Mouse (Mus musculus): Measurements from ENCODE around the gene Klk12. TPM values are rescaled to one million over a fixed set of nuclear protein-coding genes. Genes with fewer than 3 reads are reported as not detected.

Klk12 gene
- polyA plus RNA-seq (2015; fragmentation: Illumina TruSeq; extraction: RNeasy Lipid Tissue Mini Kit (QIAGEN cat#74804); ENCODE audit: insufficient read depth, low replicate concordance): not detected

GRCm38 (mm10) chr7:43768597-43768996 is at the start of gene Klk12:
Klk12 (plus strand) TSS chr7:43768897.

DNA sequence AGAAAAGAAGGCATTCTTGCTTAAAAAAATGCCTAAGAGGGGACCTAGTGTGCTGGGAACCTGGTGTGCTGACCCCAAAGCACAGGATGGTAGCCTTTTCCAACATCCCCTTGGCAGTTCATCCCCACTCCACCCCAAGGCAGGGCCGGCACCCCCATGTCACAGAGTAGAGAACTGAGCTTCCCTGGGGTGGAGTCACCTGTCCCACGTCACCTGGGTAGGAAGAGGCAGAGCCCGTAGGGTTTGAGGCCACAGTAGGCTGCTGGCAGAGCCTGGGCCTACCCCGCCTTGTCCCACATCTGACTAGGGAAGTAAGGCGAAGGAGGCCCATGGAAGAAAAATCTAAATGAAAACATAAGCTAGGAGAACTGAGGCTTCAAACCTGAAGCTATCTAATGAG is 5.7 kb downstream of the Klk12 start, which contains the start of gene Klk11:
TSS of gene Klk11 (plus strand) at position 241 of the 400 bp plus-strand sequence.

GRCm38 (mm10) chr7:43780746-43781145 is 12.0 kb downstream of the Klk12 start, which contains the start of gene Klk10:
Klk10 (plus strand) TSS chr7:43781035.

GRCm38 (mm10) chr7:43791591-43791990 is 22.9 kb downstream of the Klk12 start, which contains the start of gene Klk9:
Klk9 (plus strand) TSS chr7:43791891.

DNA sequence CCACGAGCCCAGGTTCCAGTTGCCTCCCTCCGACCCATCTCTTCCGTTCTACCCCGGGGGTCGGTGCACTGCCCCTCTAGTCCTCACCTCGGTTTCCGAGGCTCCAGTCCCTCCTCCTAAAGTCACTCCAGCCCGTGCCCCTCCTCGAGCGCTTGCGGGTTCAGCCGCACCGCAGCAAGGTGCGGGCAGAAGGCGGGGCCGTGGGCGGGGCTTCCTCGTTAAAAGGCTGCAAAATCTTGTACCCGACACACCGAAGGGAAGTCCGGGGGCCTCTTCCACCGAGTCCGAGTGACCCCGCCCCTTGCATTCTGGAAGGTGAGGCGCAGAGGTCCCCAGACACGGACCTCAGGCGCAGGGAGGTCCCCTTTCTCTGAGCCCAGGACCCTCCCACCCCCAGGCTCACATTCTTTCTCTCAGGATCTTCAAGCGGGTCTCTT is 28.7 kb downstream of the Klk12 start, which contains the start of gene Klk8:
TSS of gene Klk8 (plus strand) at position 245 of the 437 bp plus-strand sequence.

DNA sequence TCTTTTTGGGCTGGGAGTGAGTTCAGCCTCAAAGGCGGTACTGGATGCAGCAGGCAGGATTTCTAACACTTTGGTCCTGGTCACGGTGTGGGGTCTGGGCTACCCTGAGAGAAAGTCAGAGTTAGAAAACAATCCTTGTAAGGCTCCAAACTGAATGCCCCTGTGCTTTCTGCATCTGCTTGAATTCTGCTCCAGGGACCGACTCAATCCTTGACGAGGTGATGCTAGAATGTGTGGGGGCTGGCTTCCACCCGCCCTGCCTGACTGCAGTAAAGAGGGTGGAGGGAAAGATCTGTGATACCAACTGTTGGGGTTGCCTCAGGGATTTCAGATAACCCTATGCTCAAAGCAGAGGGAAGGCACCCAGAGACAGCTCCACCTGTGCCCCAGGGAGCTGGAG is 42.3 kb downstream of the Klk12 start, which contains the start of gene Klk7:
TSS of gene Klk7 (plus strand) at position 301 of the 400 bp plus-strand sequence.

Other genes with a start within 250 kb of the Klk12 start
- gene Cd33, start 224.5 kb upstream of the Klk12 start, polyA plus RNA-seq (2015; fragmentation: Illumina TruSeq; extraction: RNeasy Lipid Tissue Mini Kit (QIAGEN cat#74804); ENCODE audit: insufficient read depth, low replicate concordance): 36.3 TPM
- gene Zfp658, start 206.6 kb upstream of the Klk12 start, polyA plus RNA-seq (2015; fragmentation: Illumina TruSeq; extraction: RNeasy Lipid Tissue Mini Kit (QIAGEN cat#74804); ENCODE audit: insufficient read depth, low replicate concordance): 9.9 TPM
- gene Zfp719, start 189.3 kb upstream of the Klk12 start, polyA plus RNA-seq (2015; fragmentation: Illumina TruSeq; extraction: RNeasy Lipid Tissue Mini Kit (QIAGEN cat#74804); ENCODE audit: insufficient read depth, low replicate concordance): 7.9 TPM
- gene Zfp819, start 161.7 kb upstream of the Klk12 start, polyA plus RNA-seq (2015; fragmentation: Illumina TruSeq; extraction: RNeasy Lipid Tissue Mini Kit (QIAGEN cat#74804); ENCODE audit: insufficient read depth, low replicate concordance): 0.28 TPM
- gene Ceacam18, start 134.2 kb upstream of the Klk12 start, polyA plus RNA-seq (2015; fragmentation: Illumina TruSeq; extraction: RNeasy Lipid Tissue Mini Kit (QIAGEN cat#74804); ENCODE audit: insufficient read depth, low replicate concordance): not detected
- gene Siglece, start 108.7 kb upstream of the Klk12 start, polyA plus RNA-seq (2015; fragmentation: Illumina TruSeq; extraction: RNeasy Lipid Tissue Mini Kit (QIAGEN cat#74804); ENCODE audit: insufficient read depth, low replicate concordance): 26.2 TPM
- gene Ctu1, start 96.9 kb upstream of the Klk12 start, polyA plus RNA-seq (2015; fragmentation: Illumina TruSeq; extraction: RNeasy Lipid Tissue Mini Kit (QIAGEN cat#74804); ENCODE audit: insufficient read depth, low replicate concordance): 5.7 TPM
- not detected for gene Klk14, start 78.5 kb upstream of the Klk12 start, polyA plus RNA-seq (2015; fragmentation: Illumina TruSeq; extraction: RNeasy Lipid Tissue Mini Kit (QIAGEN cat#74804); ENCODE audit: insufficient read depth, low replicate concordance)
- gene Klk13, start 56.3 kb upstream of the Klk12 start, polyA plus RNA-seq (2015; fragmentation: Illumina TruSeq; extraction: RNeasy Lipid Tissue Mini Kit (QIAGEN cat#74804); ENCODE audit: insufficient read depth, low replicate concordance): not detected
- not detected for gene Klk11, start 5.7 kb downstream of the Klk12 start, polyA plus RNA-seq (2015; fragmentation: Illumina TruSeq; extraction: RNeasy Lipid Tissue Mini Kit (QIAGEN cat#74804); ENCODE audit: insufficient read depth, low replicate concordance)
- gene Klk10, start 12.1 kb downstream of the Klk12 start, polyA plus RNA-seq (2015; fragmentation: Illumina TruSeq; extraction: RNeasy Lipid Tissue Mini Kit (QIAGEN cat#74804); ENCODE audit: insufficient read depth, low replicate concordance): not detected
- gene Klk9, start 23.0 kb downstream of the Klk12 start, polyA plus RNA-seq (2015; fragmentation: Illumina TruSeq; extraction: RNeasy Lipid Tissue Mini Kit (QIAGEN cat#74804); ENCODE audit: insufficient read depth, low replicate concordance): not detected
- gene Klk8, start 28.7 kb downstream of the Klk12 start, polyA plus RNA-seq (2015; fragmentation: Illumina TruSeq; extraction: RNeasy Lipid Tissue Mini Kit (QIAGEN cat#74804); ENCODE audit: insufficient read depth, low replicate concordance): 18.2 TPM
- not detected for gene Klk7, start 42.4 kb downstream of the Klk12 start, polyA plus RNA-seq (2015; fragmentation: Illumina TruSeq; extraction: RNeasy Lipid Tissue Mini Kit (QIAGEN cat#74804); ENCODE audit: insufficient read depth, low replicate concordance)
- gene Klk6, start 55.6 kb downstream of the Klk12 start, polyA plus RNA-seq (2015; fragmentation: Illumina TruSeq; extraction: RNeasy Lipid Tissue Mini Kit (QIAGEN cat#74804); ENCODE audit: insufficient read depth, low replicate concordance): not detected
- gene Klk5, start 73.1 kb downstream of the Klk12 start, polyA plus RNA-seq (2015; fragmentation: Illumina TruSeq; extraction: RNeasy Lipid Tissue Mini Kit (QIAGEN cat#74804); ENCODE audit: insufficient read depth, low replicate concordance): not detected
- gene Klk4, start 112.3 kb downstream of the Klk12 start, polyA plus RNA-seq (2015; fragmentation: Illumina TruSeq; extraction: RNeasy Lipid Tissue Mini Kit (QIAGEN cat#74804); ENCODE audit: insufficient read depth, low replicate concordance): not detected
- not detected for gene Klk15, start 164.8 kb downstream of the Klk12 start, polyA plus RNA-seq (2015; fragmentation: Illumina TruSeq; extraction: RNeasy Lipid Tissue Mini Kit (QIAGEN cat#74804); ENCODE audit: insufficient read depth, low replicate concordance)
- not detected for gene Klk1b8, start 181.8 kb downstream of the Klk12 start, polyA plus RNA-seq (2015; fragmentation: Illumina TruSeq; extraction: RNeasy Lipid Tissue Mini Kit (QIAGEN cat#74804); ENCODE audit: insufficient read depth, low replicate concordance)
- gene Klk1b1, start 197.9 kb downstream of the Klk12 start, polyA plus RNA-seq (2015; fragmentation: Illumina TruSeq; extraction: RNeasy Lipid Tissue Mini Kit (QIAGEN cat#74804); ENCODE audit: insufficient read depth, low replicate concordance): not detected
- not detected for gene Klk1b9, start 207.2 kb downstream of the Klk12 start, polyA plus RNA-seq (2015; fragmentation: Illumina TruSeq; extraction: RNeasy Lipid Tissue Mini Kit (QIAGEN cat#74804); ENCODE audit: insufficient read depth, low replicate concordance)
- gene Klk1b11, start 227.0 kb downstream of the Klk12 start, polyA plus RNA-seq (2015; fragmentation: Illumina TruSeq; extraction: RNeasy Lipid Tissue Mini Kit (QIAGEN cat#74804); ENCODE audit: insufficient read depth, low replicate concordance): not detected
- not detected for gene Klk1b26, start 243.3 kb downstream of the Klk12 start, polyA plus RNA-seq (2015; fragmentation: Illumina TruSeq; extraction: RNeasy Lipid Tissue Mini Kit (QIAGEN cat#74804); ENCODE audit: insufficient read depth, low replicate concordance)

Measured in spleen, adult 10 weeks (tissue).